Mouse (Mus musculus): ENCODE results near the gene Dst. TPM values are rescaled to one million over a fixed set of nuclear protein-coding genes. Genes with fewer than 3 reads are reported as not detected.

Dst gene
- polyA plus RNA-seq, 1 experiment from 2014 or later = 24.3 TPM

DNA sequence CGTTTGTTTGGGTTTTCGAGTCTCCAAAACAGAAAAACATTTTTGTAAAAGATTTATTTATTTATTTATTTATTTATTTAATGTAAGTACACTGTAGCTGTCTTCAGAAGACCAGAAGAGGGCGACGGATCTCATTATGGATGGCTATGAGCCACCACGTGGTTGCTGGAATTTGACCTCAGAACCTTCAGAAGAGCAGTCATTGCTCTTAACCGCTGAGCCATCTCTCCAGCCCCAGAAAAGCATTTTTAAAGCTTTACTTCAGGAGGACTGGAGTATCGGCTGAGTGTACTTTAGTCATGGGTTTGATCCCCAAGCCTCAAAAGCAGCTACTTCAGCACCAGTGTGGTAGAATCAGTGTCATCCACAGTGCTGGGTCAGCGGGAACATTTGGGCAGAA is 266.9 kb downstream of the Dst start:
- H3K9me3 ChIP-seq = no peaks in the 10 kb centered on the region
- no peak overlapping the region for H3K4me3 ChIP-seq (replicated peaks)
- ATAC-seq (ENCODE audit: insufficient read depth, low FRiP score, low read depth) = no peak
- H3K9ac ChIP-seq = no peak overlapping the region
- no peak overlapping the region for H3K4me2 ChIP-seq
- H3K27ac ChIP-seq = no peak overlapping the region
- WGBS = 72% methylated on average over 8 of the region's 8 CpGs
- H3K27me3 ChIP-seq (replicated peaks) = no peaks in the 10 kb centered on the region
- H3K36me3 ChIP-seq = peaks cover 34% of the 10 kb centered on the region
- H3K4me1 ChIP-seq = no peaks in the 10 kb centered on the region

DNA sequence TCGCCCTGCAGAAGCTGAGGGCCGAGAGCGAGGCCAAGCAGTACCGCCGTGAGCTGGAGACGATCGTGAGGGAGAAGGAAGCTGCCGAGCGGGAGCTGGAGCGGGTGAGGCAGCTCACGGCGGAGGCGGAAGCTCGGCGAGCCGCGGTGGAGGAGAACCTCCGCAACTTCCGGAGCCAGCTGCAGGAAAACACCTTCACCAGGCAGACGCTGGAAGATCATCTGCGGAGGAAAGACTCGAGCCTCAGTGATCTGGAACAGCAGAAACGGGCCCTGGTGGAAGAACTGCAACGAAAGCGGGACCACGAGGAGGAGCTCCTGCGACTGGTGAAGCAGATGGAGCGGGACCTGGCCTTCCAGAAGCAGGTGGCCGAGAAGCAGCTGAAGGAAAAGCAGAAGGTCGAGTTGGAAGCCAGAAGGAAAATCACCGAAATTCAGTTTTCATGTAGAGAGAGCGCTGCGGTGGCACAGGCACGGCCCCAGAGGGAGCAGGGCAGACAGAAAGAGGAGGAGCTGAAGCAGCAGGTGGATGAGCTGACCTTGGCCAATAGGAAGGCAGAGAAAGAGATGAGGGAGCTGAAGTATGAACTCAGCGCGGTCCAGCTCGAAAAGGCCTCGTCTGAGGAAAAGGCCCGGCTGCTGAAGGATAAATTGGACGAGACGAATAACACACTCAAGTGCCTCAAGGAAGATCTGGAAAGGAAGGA is 270.1 kb downstream of the Dst start:
- Histone ChIP-seq H3K4me3 (replicated peaks) (no peak overlapping the region), H3K9ac (no peak overlapping the region), H3K27me3 (replicated peaks) (no peaks in the 10 kb centered on the region), H3K36me3 (peaks cover 26% of the 10 kb centered on the region; the same call in 1 of the 2 replicates), H3K9me3 (no peaks in the 10 kb centered on the region), H3K4me2 (no peak overlapping the region), H3K27ac (no peak overlapping the region), H3K4me1 (no peaks in the 10 kb centered on the region)
- 84% methylated on average over 41 of the region's 41 CpGs for WGBS
- no peak for ATAC-seq (ENCODE audit: insufficient read depth, low FRiP score, low read depth)

DNA sequence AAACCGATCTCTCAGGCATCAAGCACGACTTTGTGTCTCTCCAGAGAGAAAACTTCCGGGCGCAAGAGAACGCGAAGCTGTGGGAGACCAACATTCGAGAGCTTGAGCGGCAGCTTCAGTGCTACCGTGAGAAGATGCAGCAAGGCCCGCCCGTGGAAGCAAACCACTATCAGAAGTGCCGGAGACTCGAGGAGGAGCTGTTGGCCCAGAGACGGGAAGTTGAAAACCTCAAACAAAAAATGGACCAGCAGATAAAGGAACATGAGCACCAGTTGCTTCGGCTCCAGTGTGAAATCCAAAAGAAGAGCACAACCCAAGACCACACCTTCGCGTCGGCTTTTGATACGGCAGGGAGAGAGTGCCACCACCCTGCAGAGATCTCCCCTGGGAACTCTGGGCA is 271.7 kb downstream of the Dst start:
- WGBS = 87% methylated on average over 19 of the region's 19 CpGs
- ATAC-seq (ENCODE audit: insufficient read depth, low FRiP score, low read depth) = no peak

DNA sequence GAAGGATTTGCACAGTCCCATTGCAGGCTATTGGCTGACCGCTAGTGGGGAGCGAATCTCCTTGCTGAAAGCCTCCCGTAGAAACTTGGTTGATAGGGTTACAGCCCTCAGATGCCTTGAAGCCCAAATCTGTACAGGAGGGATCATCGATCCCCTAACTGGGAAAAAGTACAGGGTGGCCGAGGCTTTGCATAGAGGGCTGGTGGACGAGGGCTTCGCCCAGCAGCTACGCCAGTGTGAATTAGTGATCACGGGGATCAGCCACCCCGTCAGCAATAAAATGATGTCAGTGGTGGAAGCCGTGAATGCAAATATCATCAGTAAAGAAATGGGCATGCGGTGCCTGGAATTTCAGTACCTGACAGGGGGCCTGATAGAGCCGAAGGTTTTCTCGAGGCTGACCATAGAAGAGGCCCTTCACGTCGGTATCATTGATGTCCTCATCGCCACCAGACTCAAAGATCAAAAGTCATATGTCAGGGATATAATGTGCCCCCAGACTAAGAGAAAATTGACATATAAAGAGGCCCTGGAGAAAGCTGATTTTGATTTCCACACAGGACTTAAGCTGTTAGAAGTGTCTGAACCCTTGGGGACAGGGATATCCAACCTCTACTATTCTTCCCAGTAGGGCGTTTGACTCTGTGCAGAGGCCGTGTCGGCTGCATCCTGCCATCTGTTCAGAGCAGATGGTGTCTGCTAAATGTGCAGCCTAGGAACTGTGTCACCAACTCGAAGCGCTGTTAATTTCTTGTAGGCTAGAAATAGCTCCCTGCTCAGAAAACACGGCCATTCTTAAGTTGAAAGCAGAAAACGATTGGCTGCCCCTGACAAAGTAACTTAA is 274.6 kb downstream of the Dst start:
- Histone ChIP-seq H3K36me3 (peaks cover 20% of the 10 kb centered on the region; the same call in 1 of the 2 replicates), H3K27me3 (replicated peaks) (no peaks in the 10 kb centered on the region), H3K4me2 (no peak overlapping the region), H3K27ac (no peak overlapping the region), H3K9ac (no peak overlapping the region), H3K9me3 (no peaks in the 10 kb centered on the region), H3K4me1 (no peaks in the 10 kb centered on the region), H3K4me3 (replicated peaks) (no peak overlapping the region)
- no peak for ATAC-seq (ENCODE audit: insufficient read depth, low FRiP score, low read depth)
- WGBS = 88% methylated on average over 24 of the region's 24 CpGs

More for the DNA sequence above, 271.7 kb downstream of the Dst start:
- Histone ChIP-seq H3K4me2 (no peak overlapping the region), H3K4me3 (replicated peaks) (no peak overlapping the region), H3K36me3 (peaks cover 20% of the 10 kb centered on the region; the same call in 1 of the 2 replicates), H3K27me3 (replicated peaks) (no peaks in the 10 kb centered on the region), H3K4me1 (no peaks in the 10 kb centered on the region), H3K27ac (no peak overlapping the region), H3K9ac (no peak overlapping the region), H3K9me3 (no peaks in the 10 kb centered on the region)

DNA sequence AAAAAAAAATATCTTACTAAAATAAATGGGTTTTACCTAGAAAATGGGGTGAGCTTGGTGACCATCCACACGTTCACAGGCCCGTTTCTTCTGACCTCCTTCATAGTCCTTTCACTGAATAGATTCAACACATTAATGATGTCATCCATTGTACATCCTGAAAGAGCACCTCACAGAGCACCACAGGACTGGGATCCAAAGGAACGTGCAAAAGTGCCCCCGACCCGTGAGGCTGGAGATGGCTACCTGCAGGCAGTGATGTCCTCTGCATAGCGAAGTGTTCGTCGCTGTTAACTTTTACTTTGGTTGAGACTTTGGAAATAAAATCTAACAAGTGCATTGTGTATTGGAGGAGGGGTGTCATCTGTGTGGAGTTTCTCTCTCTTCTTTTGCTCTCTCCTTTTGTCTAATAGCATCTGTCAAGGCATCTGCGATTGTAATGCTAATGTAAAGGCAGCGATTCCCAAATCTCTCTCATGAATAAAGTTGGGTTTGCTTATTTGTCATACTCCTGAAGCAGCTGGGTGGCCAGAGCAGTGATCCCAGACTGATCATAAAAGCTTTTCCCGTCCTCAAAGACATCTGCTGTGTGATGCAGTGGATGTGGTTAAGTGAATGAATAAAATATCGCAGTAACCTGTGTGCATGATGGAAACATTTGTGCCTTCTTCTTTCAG is 275.4 kb downstream of the Dst start:
- 93% methylated on average over 12 of the region's 12 CpGs for WGBS
- no peaks in the 10 kb centered on the region for H3K4me1 ChIP-seq
- no peak overlapping the region for H3K9ac ChIP-seq
- H3K36me3 ChIP-seq = peaks cover 14% of the 10 kb centered on the region; the same call in 1 of the 2 replicates
- H3K4me3 ChIP-seq (replicated peaks) = no peak overlapping the region
- no peak overlapping the region for H3K27ac ChIP-seq
- no peak for ATAC-seq (ENCODE audit: insufficient read depth, low FRiP score, low read depth)
- H3K27me3 ChIP-seq (replicated peaks) = no peaks in the 10 kb centered on the region
- H3K4me2 ChIP-seq = no peak overlapping the region
- H3K9me3 ChIP-seq = no peaks in the 10 kb centered on the region

DNA sequence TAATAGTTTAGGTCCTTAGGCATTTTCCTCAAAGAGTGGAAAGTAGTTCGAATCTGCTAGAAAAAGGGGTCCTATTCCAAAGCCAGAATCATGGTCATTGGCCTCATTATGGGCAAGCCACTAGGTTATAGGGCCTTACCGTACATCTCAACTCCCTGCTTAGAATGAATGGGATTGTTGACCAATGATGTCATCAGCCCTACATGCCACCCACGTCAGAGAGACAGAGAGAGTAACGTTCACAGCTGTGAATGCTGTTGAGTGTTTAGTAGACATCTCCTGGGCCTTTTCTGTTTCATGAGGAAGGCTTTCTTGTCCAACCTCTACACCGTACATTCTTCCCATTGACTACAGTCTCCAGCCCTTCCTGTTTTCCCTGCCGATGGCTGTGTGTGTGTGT is 276.2 kb downstream of the Dst start:
- H3K9ac ChIP-seq = no peak overlapping the region
- no peak for ATAC-seq (ENCODE audit: insufficient read depth, low FRiP score, low read depth)
- H3K9me3 ChIP-seq = no peaks in the 10 kb centered on the region
- no peak overlapping the region for H3K4me2 ChIP-seq
- peaks cover 10% of the 10 kb centered on the region; the same call in 1 of the 2 replicates for H3K36me3 ChIP-seq
- H3K27ac ChIP-seq = no peak overlapping the region
- H3K27me3 ChIP-seq (replicated peaks) = no peaks in the 10 kb centered on the region
- no peaks in the 10 kb centered on the region for H3K4me1 ChIP-seq
- H3K4me3 ChIP-seq (replicated peaks) = no peak overlapping the region
- WGBS = 64% methylated on average over 6 of the region's 6 CpGs

DNA sequence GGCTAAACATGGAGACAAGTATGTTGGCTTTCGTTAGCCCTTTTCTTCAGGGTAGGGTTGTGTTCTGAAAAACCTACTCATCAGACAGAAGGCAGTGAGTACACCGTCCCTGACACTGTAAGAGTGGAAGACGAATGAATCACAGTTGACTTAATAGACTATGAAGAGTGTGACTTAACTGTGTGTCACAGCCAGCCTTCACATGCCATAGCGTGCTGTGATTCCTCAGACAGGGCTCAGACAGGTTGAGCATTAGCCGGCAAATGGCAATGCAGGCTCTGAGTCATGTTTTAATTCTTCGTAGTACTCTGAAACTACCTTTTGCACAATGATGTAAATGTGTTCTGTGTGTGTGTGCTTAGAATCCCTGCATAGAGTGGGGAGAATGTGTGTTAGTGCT is 278.0 kb downstream of the Dst start:
- Histone ChIP-seq H3K27ac (no peak overlapping the region), H3K4me1 (no peaks in the 10 kb centered on the region), H3K9me3 (no peaks in the 10 kb centered on the region), H3K4me3 (replicated peaks) (no peak overlapping the region), H3K4me2 (no peak overlapping the region), H3K9ac (no peak overlapping the region), H3K36me3 (peaks cover 6% of the 10 kb centered on the region; the same call in 1 of the 2 replicates), H3K27me3 (replicated peaks) (no peaks in the 10 kb centered on the region)
- ATAC-seq (ENCODE audit: insufficient read depth, low FRiP score, low read depth) = no peak
- 80% methylated on average over 6 of the region's 6 CpGs for WGBS

DNA sequence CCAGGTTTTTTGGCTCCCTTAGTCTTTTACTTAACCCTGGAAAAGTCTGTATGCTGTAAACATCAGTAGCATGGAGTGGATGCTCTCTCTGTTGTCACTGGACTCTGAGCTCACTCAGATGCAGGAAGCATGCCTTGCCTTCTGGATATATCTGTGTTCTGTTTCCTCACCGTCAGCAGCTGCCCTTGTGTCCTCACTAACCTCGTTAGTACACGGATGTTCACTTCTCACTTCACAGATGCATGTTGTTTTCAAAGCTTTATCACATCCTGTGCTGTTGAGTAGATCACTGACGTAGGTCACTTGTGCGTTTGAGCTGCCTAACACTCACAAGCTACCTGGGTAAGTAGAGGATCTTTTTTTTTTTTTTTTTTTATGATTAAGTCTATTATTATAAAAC is 279.5 kb downstream of the Dst start:
- 76% methylated on average over 5 of the region's 5 CpGs for WGBS
- no peak overlapping the region for H3K4me3 ChIP-seq (replicated peaks)
- no peak overlapping the region for H3K9ac ChIP-seq
- H3K27me3 ChIP-seq (replicated peaks) = no peaks in the 10 kb centered on the region
- H3K4me1 ChIP-seq = no peaks in the 10 kb centered on the region
- H3K36me3 ChIP-seq = no peaks in the 10 kb centered on the region; the same call in none of the 2 replicates
- no peak overlapping the region for H3K27ac ChIP-seq
- no peak overlapping the region for H3K4me2 ChIP-seq
- no peak for ATAC-seq (ENCODE audit: insufficient read depth, low FRiP score, low read depth)
- H3K9me3 ChIP-seq = no peaks in the 10 kb centered on the region

DNA sequence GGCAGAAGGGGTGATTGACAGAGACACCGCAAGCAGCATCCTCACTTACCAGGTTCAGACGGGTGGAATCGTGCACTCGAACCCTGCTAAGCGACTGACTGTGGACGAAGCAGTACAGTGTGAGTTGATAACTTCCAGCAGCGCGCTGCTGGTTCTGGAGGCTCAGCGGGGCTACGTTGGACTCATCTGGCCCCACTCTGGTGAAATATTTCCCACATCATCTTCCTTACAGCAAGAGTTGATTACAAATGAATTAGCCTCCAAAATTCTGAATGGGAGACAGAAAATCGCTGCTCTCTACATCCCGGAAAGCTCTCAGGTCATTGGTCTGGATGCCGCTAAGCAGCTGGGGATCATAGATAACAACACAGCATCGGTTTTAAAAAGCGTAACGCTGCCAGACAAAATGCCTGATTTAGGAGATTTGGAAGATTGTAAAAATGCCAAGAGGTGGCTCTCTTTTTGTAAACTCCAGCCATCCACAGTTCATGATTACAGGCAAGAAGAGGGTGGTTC is 280.8 kb downstream of the Dst start:
- no peaks in the 10 kb centered on the region for H3K4me1 ChIP-seq
- no peaks in the 10 kb centered on the region for H3K27me3 ChIP-seq (replicated peaks)
- 81% methylated on average over 16 of the region's 16 CpGs for WGBS
- H3K9me3 ChIP-seq = no peaks in the 10 kb centered on the region
- H3K27ac ChIP-seq = no peak overlapping the region
- no peaks in the 10 kb centered on the region; the same call in none of the 2 replicates for H3K36me3 ChIP-seq
- ATAC-seq (ENCODE audit: insufficient read depth, low FRiP score, low read depth) = no peak
- H3K4me2 ChIP-seq = no peak overlapping the region
- no peak overlapping the region for H3K4me3 ChIP-seq (replicated peaks)
- no peak overlapping the region for H3K9ac ChIP-seq

DNA sequence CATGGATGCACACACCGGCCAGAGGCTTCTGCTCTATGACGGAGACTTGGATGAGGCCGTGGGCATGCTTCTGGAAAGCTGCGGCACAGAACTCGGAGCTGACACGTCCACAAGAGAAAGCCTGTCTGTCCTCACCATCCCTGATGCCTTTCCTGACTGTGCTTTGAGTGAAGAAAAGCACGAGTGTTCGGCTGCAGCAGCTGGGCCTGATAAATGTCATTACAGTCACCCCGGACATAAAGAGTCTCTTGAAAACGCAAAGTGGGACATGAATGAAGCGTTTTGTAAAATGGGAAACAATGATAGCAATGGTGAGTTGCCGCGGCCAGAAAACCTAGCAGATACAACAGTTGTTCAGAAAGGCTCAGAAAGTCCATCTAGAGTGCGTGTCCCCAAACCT is 281.3 kb downstream of the Dst start:
- H3K27ac ChIP-seq = no peak overlapping the region
- WGBS = 68% methylated on average over 14 of the region's 14 CpGs
- H3K36me3 ChIP-seq = no peaks in the 10 kb centered on the region; the same call in none of the 2 replicates
- ATAC-seq (ENCODE audit: insufficient read depth, low FRiP score, low read depth) = no peak; the same call in 1 of the 2 replicates
- H3K9ac ChIP-seq = no peak overlapping the region
- no peaks in the 10 kb centered on the region for H3K27me3 ChIP-seq (replicated peaks)
- no peak overlapping the region for H3K4me3 ChIP-seq (replicated peaks)
- no peak overlapping the region for H3K4me2 ChIP-seq
- H3K9me3 ChIP-seq = no peaks in the 10 kb centered on the region
- no peaks in the 10 kb centered on the region for H3K4me1 ChIP-seq

DNA sequence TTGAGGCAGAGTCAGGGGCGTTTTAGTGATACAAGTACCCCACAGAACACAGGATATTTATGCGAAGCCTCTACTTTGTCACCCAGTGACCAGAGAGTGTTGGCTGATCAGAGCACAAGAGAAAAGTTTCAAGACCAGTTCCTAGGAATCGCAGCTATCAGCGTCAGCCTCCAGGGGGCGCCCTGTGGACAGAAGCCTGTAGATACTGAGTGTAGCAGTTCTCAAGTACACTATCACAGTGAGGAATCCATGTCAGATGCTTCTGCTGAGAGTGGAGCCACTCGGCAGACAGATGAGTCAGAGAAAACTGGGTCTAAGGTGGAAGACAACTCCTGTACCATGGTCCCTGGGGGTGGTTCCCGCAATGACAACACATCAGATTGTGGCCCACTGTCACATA is 281.9 kb downstream of the Dst start:
- no peak overlapping the region for H3K4me3 ChIP-seq (replicated peaks)
- ATAC-seq (ENCODE audit: insufficient read depth, low FRiP score, low read depth) = no peak
- H3K9me3 ChIP-seq = no peaks in the 10 kb centered on the region
- no peaks in the 10 kb centered on the region for H3K27me3 ChIP-seq (replicated peaks)
- WGBS = 59% methylated on average over 7 of the region's 7 CpGs
- no peak overlapping the region for H3K4me2 ChIP-seq
- no peaks in the 10 kb centered on the region for H3K4me1 ChIP-seq
- H3K9ac ChIP-seq = no peak overlapping the region
- H3K27ac ChIP-seq = no peak overlapping the region
- no peaks in the 10 kb centered on the region; the same call in none of the 2 replicates for H3K36me3 ChIP-seq
